Mouse (Mus musculus) large intestine, adult 2 months (tissue): ENCODE measurements at regions not wholly inside any gene's neighbourhood (a gene's known extent, or its start where the extent isn't known, plus 50 kb on each side); places are given as distances from the start of the nearest gene placed in this dataset.
A peak's percentile ranks its signal among the peaks of the same experiment; 100 is the strongest.

Experiments
- DNase-seq: peaks from one replicate; pipeline ENCODE4 v3.0.0-alpha.2; 2012; ENCODE audit warnings: low read depth, low spot score
- WGBS: fragments of 180-500 bp; shearing (Covaris S2); methylation state at CpG from one replicate; pipeline ENCODE4 v1.1.7; 2018; 5-methylcytosine and 5-hydroxymethylcytosine counted together

- WGBS: 11% methylated on average over 27 of the region's 29 CpGs
- peak; percentile 66 for DNase-seq
These were observed 77.7 kb upstream of the Tbl1x start for GRCm38 (mm10) chrX:77432846-77433810.

DNA sequence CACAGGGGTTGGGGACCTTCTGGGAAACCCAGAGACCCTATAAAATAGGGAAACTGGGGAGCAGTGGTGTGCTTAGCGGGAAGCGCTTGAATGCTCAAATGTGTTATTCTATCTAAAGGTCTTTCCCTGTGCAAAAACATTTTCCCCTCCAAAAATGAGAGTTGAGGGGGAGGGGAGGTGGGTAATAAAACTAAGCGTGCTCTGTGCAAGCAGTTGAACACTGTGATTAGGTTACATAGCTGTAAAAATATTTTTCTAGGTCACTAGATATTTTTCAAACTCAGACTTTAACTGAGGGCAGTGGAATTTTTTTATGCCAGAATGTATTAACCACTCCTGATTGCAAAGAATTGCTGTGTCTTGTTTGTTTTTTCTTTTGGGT is 77.0 kb upstream of the Tbl1x start:
- 23% methylated on average over 3 of the region's 3 CpGs for WGBS
- DNase-seq: no peak

GRCm38 (mm10) chrX:77443852-77444492 is 66.8 kb upstream of the Tbl1x start:
- WGBS: 68% methylated on average over 3 of the region's 3 CpGs
- no peak for DNase-seq

DNA sequence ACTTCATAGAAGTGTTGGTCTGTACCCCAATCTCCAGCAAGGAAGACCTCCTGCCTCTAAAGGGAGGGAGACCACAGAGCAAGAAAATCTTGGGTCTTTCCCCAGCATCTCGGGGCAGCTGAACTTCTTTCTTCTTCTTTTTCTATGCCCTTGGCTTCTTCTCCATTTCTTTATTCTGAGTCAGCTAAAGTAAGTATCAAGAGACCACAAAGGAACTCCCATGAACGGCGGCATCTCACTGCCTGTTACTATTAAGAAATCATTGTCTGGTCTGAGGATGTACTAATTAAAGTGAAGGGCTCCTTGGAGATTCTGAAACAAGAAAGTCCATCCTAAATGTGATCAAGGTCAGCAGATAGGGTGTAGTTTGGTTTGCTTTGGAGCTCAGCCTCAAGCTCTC is 64.1 kb upstream of the Tbl1x start:
- WGBS: 86% methylated on average over 3 of the region's 3 CpGs
- DNase-seq: no peak

- WGBS: 87% methylated on average over 1 of the region's 1 CpGs
- DNase-seq: no peak
These were observed 58.7 kb upstream of the Tbl1x start for GRCm38 (mm10) chrX:77451977-77452675.
